Mouse (Mus musculus): ENCODE data around the gene Hist1h2ak. TPM values are rescaled to one million over a fixed set of nuclear protein-coding genes. Genes with fewer than 3 reads are reported as not detected.
"Not testable (repeated sequence)": the region's sequence is repeated elsewhere in the genome, so short reads cannot be mapped to it uniquely, and the experiment has no call there.

Gene Hist1h2ak
- polyA plus RNA-seq, 1 experiment from 2014 or later: 4.9 TPM

- H3K27me3 ChIP-seq (ENCODE audit: control insufficient read depth, insufficient read depth, low read depth, low read length); H3K36me3 ChIP-seq (ENCODE audit: control insufficient read depth, insufficient read depth, low read length); H3K9me3 ChIP-seq (replicated peaks; ENCODE audit: control insufficient read depth, low read length, poor library complexity, severe bottlenecking): not testable (repeated sequence)
- ATAC-seq: peak; percentile 96
- H3K9ac ChIP-seq (ENCODE audit: low read depth, low read length): peak within 1 kb of the TSS; percentile 66
- H3K4me2 ChIP-seq (ENCODE audit: low read length): peak within 1 kb of the TSS; percentile 95
- peaks cover 29% of the 10 kb centered on the region for H3K4me1 ChIP-seq (ENCODE audit: control insufficient read depth, insufficient read depth, low read length)
- peak within 1 kb of the TSS; percentile 49 for H3K4me3 ChIP-seq (ENCODE audit: low read depth, low read length)
- peak within 1 kb of the TSS; percentile 91 for H3K27ac ChIP-seq (ENCODE audit: low read length)
- under 1% methylated on average over 29 of the region's 50 CpGs for WGBS
Observed at GRCm38 (mm10) chr13:21715864-21716539, 37.6 kb downstream of the Hist1h2ak start, which contains the start of the genes Hist1h2bl and Hist1h2ai. Gene Hist1h2bl (minus strand): TSS chr13:21716143. Gene Hist1h2ai (plus strand): TSS chr13:21716422.

- Histone ChIP-seq H3K9me3 (replicated peaks; ENCODE audit: control insufficient read depth, low read length, poor library complexity, severe bottlenecking) (no peaks in the 10 kb centered on the region), H3K27ac (ENCODE audit: low read length) (no peak overlapping the region; the same call in 1 of the 2 replicates), H3K27me3 (ENCODE audit: control insufficient read depth, insufficient read depth, low read depth, low read length) (no peaks in the 10 kb centered on the region), H3K4me2 (ENCODE audit: low read length) (peak overlapping the region; percentile 95), H3K36me3 (ENCODE audit: control insufficient read depth, insufficient read depth, low read length) (no peaks in the 10 kb centered on the region), H3K4me1 (ENCODE audit: control insufficient read depth, insufficient read depth, low read length) (peaks cover 26% of the 10 kb centered on the region), H3K4me3 (ENCODE audit: low read depth, low read length) (peak overlapping the region; percentile 49), H3K9ac (ENCODE audit: low read depth, low read length) (peak overlapping the region; percentile 50)
- WGBS: under 1% methylated on average over 19 of the region's 22 CpGs
- ATAC-seq: 0 out of 2 replicates have a peak, but pooled peaks have one; percentile 1
Observed at GRCm38 (mm10) chr13:21715131-21715863, 38.3 kb downstream of the Hist1h2ak start.

- no peak overlapping the region for H3K27ac ChIP-seq (ENCODE audit: low read length)
- no peaks in the 10 kb centered on the region for H3K9me3 ChIP-seq (replicated peaks; ENCODE audit: control insufficient read depth, low read length, poor library complexity, severe bottlenecking)
- WGBS: 1% methylated on average over 7 of the region's 7 CpGs
- no peaks in the 10 kb centered on the region for H3K27me3 ChIP-seq (ENCODE audit: control insufficient read depth, insufficient read depth, low read depth, low read length)
- ATAC-seq: no peak
- no peaks in the 10 kb centered on the region for H3K36me3 ChIP-seq (ENCODE audit: control insufficient read depth, insufficient read depth, low read length)
- no peak overlapping the region; the same call in 1 of the 2 replicates for H3K9ac ChIP-seq (ENCODE audit: low read depth, low read length)
- peaks cover 26% of the 10 kb centered on the region for H3K4me1 ChIP-seq (ENCODE audit: control insufficient read depth, insufficient read depth, low read length)
- H3K4me2 ChIP-seq (ENCODE audit: low read length): peak overlapping the region; percentile 95
- peak overlapping the region; percentile 49; the same call in 1 of the 2 replicates for H3K4me3 ChIP-seq (ENCODE audit: low read depth, low read length)
Observed at GRCm38 (mm10) chr13:21714725-21715124, 38.9 kb downstream of the Hist1h2ak start.

- Histone ChIP-seq H3K4me3 (ENCODE audit: low read depth, low read length) (peak overlapping the region; percentile 60), H3K36me3 (ENCODE audit: control insufficient read depth, insufficient read depth, low read length) (no peaks in the 10 kb centered on the region), H3K4me2 (ENCODE audit: low read length) (peak overlapping the region; percentile 61), H3K27ac (ENCODE audit: low read length) (no peak overlapping the region), H3K27me3 (ENCODE audit: control insufficient read depth, insufficient read depth, low read depth, low read length) (no peaks in the 10 kb centered on the region), H3K9ac (ENCODE audit: low read depth, low read length) (peak overlapping the region; percentile 52; the same call in 1 of the 2 replicates), H3K4me1 (ENCODE audit: control insufficient read depth, insufficient read depth, low read length) (peaks cover 13% of the 10 kb centered on the region), H3K9me3 (replicated peaks; ENCODE audit: control insufficient read depth, low read length, poor library complexity, severe bottlenecking) (no peaks in the 10 kb centered on the region)
- no peak for ATAC-seq
- 22% methylated on average over 4 of the region's 4 CpGs for WGBS
Observed at GRCm38 (mm10) chr13:21711698-21712097, 41.9 kb downstream of the Hist1h2ak start.

- H3K4me1 ChIP-seq (ENCODE audit: control insufficient read depth, insufficient read depth, low read length): peaks cover 13% of the 10 kb centered on the region
- 1% methylated on average over 22 of the region's 22 CpGs for WGBS
- peak overlapping the region; percentile 52 for H3K9ac ChIP-seq (ENCODE audit: low read depth, low read length)
- no peak overlapping the region for H3K27ac ChIP-seq (ENCODE audit: low read length)
- ATAC-seq: peak; percentile 90
- peak overlapping the region; percentile 61 for H3K4me2 ChIP-seq (ENCODE audit: low read length)
- H3K27me3 ChIP-seq (ENCODE audit: control insufficient read depth, insufficient read depth, low read depth, low read length): no peaks in the 10 kb centered on the region
- H3K36me3 ChIP-seq (ENCODE audit: control insufficient read depth, insufficient read depth, low read length): no peaks in the 10 kb centered on the region
- H3K9me3 ChIP-seq (replicated peaks; ENCODE audit: control insufficient read depth, low read length, poor library complexity, severe bottlenecking): no peaks in the 10 kb centered on the region
- H3K4me3 ChIP-seq (ENCODE audit: low read depth, low read length): peak overlapping the region; percentile 60
Observed at GRCm38 (mm10) chr13:21710821-21711525, 42.7 kb downstream of the Hist1h2ak start.

GRCm38 (mm10) chr13:21710031-21710711, 43.5 kb downstream of the Hist1h2ak start:
- WGBS: under 1% methylated on average over 32 of the region's 32 CpGs
- peak overlapping the region; percentile 56 for H3K9ac ChIP-seq (ENCODE audit: low read depth, low read length)
- ATAC-seq: peak; percentile 89

GRCm38 (mm10) chr13:21706669-21707068, 47.0 kb downstream of the Hist1h2ak start:
- 71% methylated on average over 4 of the region's 4 CpGs for WGBS
- H3K9ac ChIP-seq (ENCODE audit: low read depth, low read length): no peak overlapping the region
- H3K36me3 ChIP-seq (ENCODE audit: control insufficient read depth, insufficient read depth, low read length): no peaks in the 10 kb centered on the region
- no peak overlapping the region for H3K4me2 ChIP-seq (ENCODE audit: low read length)
- no peak overlapping the region for H3K4me3 ChIP-seq (ENCODE audit: low read depth, low read length)
- H3K27ac ChIP-seq (ENCODE audit: low read length): no peak overlapping the region
- ATAC-seq: no peak
- peaks cover 3% of the 10 kb centered on the region; the same call in 1 of the 2 replicates for H3K4me1 ChIP-seq (ENCODE audit: control insufficient read depth, insufficient read depth, low read length)
- no peaks in the 10 kb centered on the region for H3K27me3 ChIP-seq (ENCODE audit: control insufficient read depth, insufficient read depth, low read depth, low read length)
- H3K9me3 ChIP-seq (replicated peaks; ENCODE audit: control insufficient read depth, low read length, poor library complexity, severe bottlenecking): no peaks in the 10 kb centered on the region

More at GRCm38 (mm10) chr13:21710031-21710711, 43.5 kb downstream of the Hist1h2ak start:
- no peaks in the 10 kb centered on the region for H3K9me3 ChIP-seq (replicated peaks; ENCODE audit: control insufficient read depth, low read length, poor library complexity, severe bottlenecking)
- H3K4me3 ChIP-seq (ENCODE audit: low read depth, low read length): peak overlapping the region; percentile 60
- H3K36me3 ChIP-seq (ENCODE audit: control insufficient read depth, insufficient read depth, low read length): no peaks in the 10 kb centered on the region
- peaks cover 8% of the 10 kb centered on the region for H3K4me1 ChIP-seq (ENCODE audit: control insufficient read depth, insufficient read depth, low read length)
- peak overlapping the region; percentile 73 for H3K27ac ChIP-seq (ENCODE audit: low read length)
- peak overlapping the region; percentile 43 for H3K4me2 ChIP-seq (ENCODE audit: low read length)
- no peaks in the 10 kb centered on the region for H3K27me3 ChIP-seq (ENCODE audit: control insufficient read depth, insufficient read depth, low read depth, low read length)
